Mouse (Mus musculus): ENCODE results near the gene Eno3. TPM values are rescaled to one million over a fixed set of nuclear protein-coding genes. Genes with fewer than 3 reads are reported as not detected.
A peak's percentile ranks its signal among the peaks of the same experiment; 100 is the strongest.

Gene Eno3
- polyA plus RNA-seq, 1 experiment: 1,151 TPM

GRCm38 (mm10) chr11:70626877-70627276, 30.1 kb upstream of the Eno3 start:
- no peaks in the 10 kb centered on the region for H3K79me3 ChIP-seq (ENCODE audit: low read depth)
- TF ChIP-seq FOSL1 (IDR thresholded peaks at IDR 0.05; ENCODE audit: insufficient read depth, low read length, poor library complexity, severe bottlenecking) (no peak), MAX (IDR thresholded peaks at IDR 0.05) (no peak), CEBPB (IDR thresholded peaks at IDR 0.05; ENCODE audit: low read depth) (no peak), CTCF (IDR thresholded peaks at IDR 0.05; ENCODE audit: control insufficient read depth, insufficient read depth, insufficient read length) (no peak), MYOD1 (IDR thresholded peaks at IDR 0.05; ENCODE audit: control insufficient read depth, insufficient read length, low read depth) (no peak), MYOG (IDR thresholded peaks at IDR 0.05; ENCODE audit: control insufficient read depth, extremely low read depth, insufficient read length) (no peak), USF1 (IDR thresholded peaks at IDR 0.05; ENCODE audit: low read depth) (no peak)
- H3K27me3 ChIP-seq (ENCODE audit: control insufficient read depth, insufficient read depth, insufficient read length): no peaks in the 10 kb centered on the region
- H3K36me3 ChIP-seq (ENCODE audit: control insufficient read depth, insufficient read depth): no peaks in the 10 kb centered on the region
- no peak overlapping the region for H3ac ChIP-seq (ENCODE audit: control insufficient read depth, insufficient read length, low read depth)
- H3K79me2 ChIP-seq (ENCODE audit: control insufficient read depth, insufficient read depth): no peaks in the 10 kb centered on the region
- no peak overlapping the region for H3K4me3 ChIP-seq (ENCODE audit: insufficient read depth, poor library complexity, severe bottlenecking)

DNA sequence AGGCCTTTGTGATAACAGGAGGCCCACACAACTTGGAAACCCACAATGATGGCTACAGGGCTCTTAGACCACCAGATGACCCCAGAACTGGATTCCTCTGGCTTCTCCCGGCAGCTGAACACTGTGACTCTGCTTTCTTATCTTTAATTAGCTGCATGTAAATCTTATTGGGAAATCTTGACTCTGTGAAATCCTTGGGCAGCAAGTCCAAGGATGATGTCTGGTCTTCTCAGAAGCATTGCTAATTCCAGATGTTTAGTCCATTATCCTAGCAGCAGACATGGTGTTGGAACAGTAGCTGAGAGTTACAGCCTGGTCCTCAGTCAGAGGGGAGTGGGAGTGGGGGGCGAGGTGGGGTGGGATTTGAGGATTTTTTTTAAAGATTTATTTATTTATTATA, 28.6 kb upstream of the Eno3 start:
- TF ChIP-seq CTCF (IDR thresholded peaks at IDR 0.05; ENCODE audit: control insufficient read depth, insufficient read depth, insufficient read length) (no peak), MYOG (IDR thresholded peaks at IDR 0.05; ENCODE audit: control insufficient read depth, extremely low read depth, insufficient read length) (no peak), USF1 (IDR thresholded peaks at IDR 0.05; ENCODE audit: low read depth) (no peak), MAX (IDR thresholded peaks at IDR 0.05) (no peak), CEBPB (IDR thresholded peaks at IDR 0.05; ENCODE audit: low read depth) (no peak), MYOD1 (IDR thresholded peaks at IDR 0.05; ENCODE audit: control insufficient read depth, insufficient read length, low read depth) (no peak), FOSL1 (IDR thresholded peaks at IDR 0.05; ENCODE audit: insufficient read depth, low read length, poor library complexity, severe bottlenecking) (no peak)
- Histone ChIP-seq H3ac (ENCODE audit: control insufficient read depth, insufficient read length, low read depth) (no peak overlapping the region), H3K36me3 (ENCODE audit: control insufficient read depth, insufficient read depth) (no peaks in the 10 kb centered on the region)

GRCm38 (mm10) chr11:70629557-70629956, 27.4 kb upstream of the Eno3 start:
- no peaks in the 10 kb centered on the region for H3K36me3 ChIP-seq (ENCODE audit: control insufficient read depth, insufficient read depth)
- no peaks in the 10 kb centered on the region for H3K79me2 ChIP-seq (ENCODE audit: control insufficient read depth, insufficient read depth)
- no peak overlapping the region for H3ac ChIP-seq (ENCODE audit: control insufficient read depth, insufficient read length, low read depth)
- TF ChIP-seq MYOG (IDR thresholded peaks at IDR 0.05; ENCODE audit: control insufficient read depth, extremely low read depth, insufficient read length) (no peak), USF1 (IDR thresholded peaks at IDR 0.05; ENCODE audit: low read depth) (no peak), MYOD1 (IDR thresholded peaks at IDR 0.05; ENCODE audit: control insufficient read depth, insufficient read length, low read depth) (no peak), CEBPB (IDR thresholded peaks at IDR 0.05; ENCODE audit: low read depth) (no peak), MAX (IDR thresholded peaks at IDR 0.05) (no peak), CTCF (IDR thresholded peaks at IDR 0.05; ENCODE audit: control insufficient read depth, insufficient read depth, insufficient read length) (peak; percentile 18)
- H3K79me3 ChIP-seq (ENCODE audit: low read depth): no peaks in the 10 kb centered on the region
- no peak overlapping the region for H3K4me3 ChIP-seq (ENCODE audit: insufficient read depth, poor library complexity, severe bottlenecking)
- H3K27me3 ChIP-seq (ENCODE audit: control insufficient read depth, insufficient read depth, insufficient read length): no peaks in the 10 kb centered on the region

More for the DNA sequence above, 28.6 kb upstream of the Eno3 start:
- Histone ChIP-seq H3K27me3 (ENCODE audit: control insufficient read depth, insufficient read depth, insufficient read length) (no peaks in the 10 kb centered on the region), H3K79me3 (ENCODE audit: low read depth) (no peaks in the 10 kb centered on the region), H3K79me2 (ENCODE audit: control insufficient read depth, insufficient read depth) (no peaks in the 10 kb centered on the region), H3K4me3 (ENCODE audit: insufficient read depth, poor library complexity, severe bottlenecking) (no peak overlapping the region)

DNA sequence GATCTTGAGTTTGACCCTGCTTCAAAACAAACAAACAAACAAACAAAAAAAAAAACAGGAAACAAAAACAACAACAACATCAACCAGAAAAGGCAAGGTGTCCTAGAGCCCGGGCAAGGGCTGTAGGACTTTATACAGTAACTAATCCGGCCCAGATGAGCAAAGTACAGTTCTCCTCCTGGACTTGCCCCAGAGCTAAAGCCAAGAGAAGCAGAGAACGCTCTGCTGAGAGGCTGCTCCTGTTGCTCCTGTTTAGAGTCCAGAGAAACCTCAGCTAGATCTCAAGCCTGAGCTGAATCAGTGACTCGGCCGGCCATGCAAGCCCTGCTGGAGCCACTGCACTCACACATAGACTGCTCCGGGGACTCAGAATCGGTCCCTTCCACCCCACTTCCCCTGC, 26.9 kb upstream of the Eno3 start:
- no peaks in the 10 kb centered on the region for H3K27me3 ChIP-seq (ENCODE audit: control insufficient read depth, insufficient read depth, insufficient read length)
- no peak overlapping the region for H3K4me3 ChIP-seq (ENCODE audit: insufficient read depth, poor library complexity, severe bottlenecking)
- no peaks in the 10 kb centered on the region for H3K36me3 ChIP-seq (ENCODE audit: control insufficient read depth, insufficient read depth)
- TF ChIP-seq CTCF (IDR thresholded peaks at IDR 0.05; ENCODE audit: control insufficient read depth, insufficient read depth, insufficient read length) (no peak), MYOD1 (IDR thresholded peaks at IDR 0.05; ENCODE audit: control insufficient read depth, insufficient read length, low read depth) (no peak), MYOG (IDR thresholded peaks at IDR 0.05; ENCODE audit: control insufficient read depth, extremely low read depth, insufficient read length) (no peak), MAX (IDR thresholded peaks at IDR 0.05) (no peak), CEBPB (IDR thresholded peaks at IDR 0.05; ENCODE audit: low read depth) (no peak), USF1 (IDR thresholded peaks at IDR 0.05; ENCODE audit: low read depth) (no peak), FOSL1 (IDR thresholded peaks at IDR 0.05; ENCODE audit: insufficient read depth, low read length, poor library complexity, severe bottlenecking) (no peak)
- no peaks in the 10 kb centered on the region for H3K79me3 ChIP-seq (ENCODE audit: low read depth)
- H3ac ChIP-seq (ENCODE audit: control insufficient read depth, insufficient read length, low read depth): no peak overlapping the region
- no peaks in the 10 kb centered on the region for H3K79me2 ChIP-seq (ENCODE audit: control insufficient read depth, insufficient read depth)

- Histone ChIP-seq H3K4me3 (ENCODE audit: insufficient read depth, poor library complexity, severe bottlenecking) (no peak overlapping the region), H3K79me3 (ENCODE audit: low read depth) (no peaks in the 10 kb centered on the region), H3K36me3 (ENCODE audit: control insufficient read depth, insufficient read depth) (no peaks in the 10 kb centered on the region), H3K79me2 (ENCODE audit: control insufficient read depth, insufficient read depth) (no peaks in the 10 kb centered on the region), H3ac (ENCODE audit: control insufficient read depth, insufficient read length, low read depth) (no peak overlapping the region), H3K27me3 (ENCODE audit: control insufficient read depth, insufficient read depth, insufficient read length) (no peaks in the 10 kb centered on the region)
- no peak for TF ChIP-seq CEBPB (IDR thresholded peaks at IDR 0.05; ENCODE audit: low read depth)
- no peak for TF ChIP-seq USF1 (IDR thresholded peaks at IDR 0.05; ENCODE audit: low read depth)
Measured at GRCm38 (mm10) chr11:70635601-70636000, 21.4 kb upstream of the Eno3 start.

- no peaks in the 10 kb centered on the region for H3K27me3 ChIP-seq (ENCODE audit: control insufficient read depth, insufficient read depth, insufficient read length)
- H3K79me3 ChIP-seq (ENCODE audit: low read depth): no peaks in the 10 kb centered on the region
- H3K4me3 ChIP-seq (ENCODE audit: insufficient read depth, poor library complexity, severe bottlenecking): no peak overlapping the region
- H3ac ChIP-seq (ENCODE audit: control insufficient read depth, insufficient read length, low read depth): no peak overlapping the region
- no peaks in the 10 kb centered on the region for H3K79me2 ChIP-seq (ENCODE audit: control insufficient read depth, insufficient read depth)
- no peaks in the 10 kb centered on the region for H3K36me3 ChIP-seq (ENCODE audit: control insufficient read depth, insufficient read depth)
- no peak for TF ChIP-seq USF1 (IDR thresholded peaks at IDR 0.05; ENCODE audit: low read depth)
- TF ChIP-seq CEBPB (IDR thresholded peaks at IDR 0.05; ENCODE audit: low read depth): no peak
- no peak for TF ChIP-seq MYOG (IDR thresholded peaks at IDR 0.05; ENCODE audit: control insufficient read depth, extremely low read depth, insufficient read length)
- TF ChIP-seq MAX (IDR thresholded peaks at IDR 0.05): no peak
- TF ChIP-seq MYOD1 (IDR thresholded peaks at IDR 0.05; ENCODE audit: control insufficient read depth, insufficient read length, low read depth): no peak
- TF ChIP-seq FOSL1 (IDR thresholded peaks at IDR 0.05; ENCODE audit: insufficient read depth, low read length, poor library complexity, severe bottlenecking): no peak
- TF ChIP-seq CTCF (IDR thresholded peaks at IDR 0.05; ENCODE audit: control insufficient read depth, insufficient read depth, insufficient read length): no peak
Measured at GRCm38 (mm10) chr11:70637764-70638163, 19.2 kb upstream of the Eno3 start.

Data from C2C12 (cell line).